Mouse (Mus musculus): Measurements from ENCODE around the gene Pdcd1lg2. TPM values are rescaled to one million over a fixed set of nuclear protein-coding genes. Genes with fewer than 3 reads are reported as not detected.

Gene Pdcd1lg2
- polyA plus RNA-seq, 1 experiment, result not detected

DNA sequence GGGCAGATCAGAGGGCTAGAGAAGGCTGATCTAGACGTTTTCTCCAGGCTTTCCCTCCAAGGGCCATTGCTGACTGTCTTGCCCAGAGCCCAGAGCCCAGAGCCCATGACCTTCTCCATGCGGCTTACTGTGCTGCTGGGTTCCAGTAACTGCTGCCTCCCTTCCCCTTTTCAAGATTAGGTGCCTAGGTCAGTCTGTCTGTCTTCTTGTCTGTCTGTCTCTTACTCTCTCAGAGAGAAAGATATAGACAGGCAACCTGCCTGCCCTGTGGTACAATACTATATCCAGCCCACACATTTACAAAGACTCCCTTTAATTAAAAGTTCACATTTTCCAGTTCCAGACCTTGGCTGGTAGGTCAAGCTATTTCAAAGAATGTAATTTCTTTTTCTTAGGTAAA lies 64.1 kb downstream of the Pdcd1lg2 start:
- Histone ChIP-seq H3K4me2 (ENCODE audit: low read depth) (no peak overlapping the region), H3K27me3 (ENCODE audit: control insufficient read depth, insufficient read depth, insufficient read length) (peaks cover 22% of the 10 kb centered on the region), H3ac (ENCODE audit: control insufficient read depth, insufficient read length) (no peak overlapping the region), H3K79me2 (ENCODE audit: control insufficient read depth, insufficient read depth) (no peaks in the 10 kb centered on the region), H3K4me3 (no peak overlapping the region), H3K36me3 (ENCODE audit: control insufficient read depth, insufficient read depth) (no peaks in the 10 kb centered on the region)
- TF ChIP-seq REST (IDR thresholded peaks at IDR 0.05; ENCODE audit: insufficient read depth, insufficient read length) (no peak), MYOG (IDR thresholded peaks at IDR 0.05; ENCODE audit: control insufficient read depth in 1 of 3, insufficient read depth in 1 of 3, insufficient read length in 2 of 3, low read depth in 2 of 3) (no peak), MAX (IDR thresholded peaks at IDR 0.05; ENCODE audit: low read depth) (no peak), CEBPB (IDR thresholded peaks at IDR 0.05; ENCODE audit: insufficient read depth, poor library complexity, severe bottlenecking) (no peak), USF1 (IDR thresholded peaks at IDR 0.05; ENCODE audit: low read depth) (no peak), TCF3 (IDR thresholded peaks at IDR 0.05; ENCODE audit: insufficient read length, low read depth) (no peak), SRF (IDR thresholded peaks at IDR 0.05; ENCODE audit: control insufficient read depth, insufficient read length, low read depth) (no peak), MYOD1 (IDR thresholded peaks at IDR 0.05; ENCODE audit: control insufficient read depth in 1 of 3, insufficient read length in 2 of 3, low read depth in 2 of 3) (no peak), POLR2A (IDR thresholded peaks at IDR 0.05; ENCODE audit: insufficient read length, low read depth) (no peak), TCF12 (IDR thresholded peaks at IDR 0.05; ENCODE audit: insufficient read depth, poor library complexity, severe bottlenecking) (no peak), POLR2AphosphoS2 (IDR thresholded peaks at IDR 0.05; ENCODE audit: insufficient read length, low read depth) (no peak), E2F4 (IDR thresholded peaks at IDR 0.05; ENCODE audit: insufficient read depth) (no peak)

- Histone ChIP-seq H3K27me3 (ENCODE audit: control insufficient read depth, insufficient read depth, insufficient read length) (peaks cover 22% of the 10 kb centered on the region), H3ac (ENCODE audit: control insufficient read depth, insufficient read length) (no peak overlapping the region), H3K4me2 (ENCODE audit: low read depth) (no peak overlapping the region), H3K79me2 (ENCODE audit: control insufficient read depth, insufficient read depth) (no peaks in the 10 kb centered on the region), H3K36me3 (ENCODE audit: control insufficient read depth, insufficient read depth) (no peaks in the 10 kb centered on the region), H3K4me3 (no peak overlapping the region)
- TF ChIP-seq USF1 (IDR thresholded peaks at IDR 0.05; ENCODE audit: low read depth) (no peak), TCF3 (IDR thresholded peaks at IDR 0.05; ENCODE audit: insufficient read length, low read depth) (no peak), E2F4 (IDR thresholded peaks at IDR 0.05; ENCODE audit: insufficient read depth) (no peak), TCF12 (IDR thresholded peaks at IDR 0.05; ENCODE audit: insufficient read depth, poor library complexity, severe bottlenecking) (no peak), MYOD1 (IDR thresholded peaks at IDR 0.05; ENCODE audit: control insufficient read depth in 1 of 3, insufficient read length in 2 of 3, low read depth in 2 of 3) (no peak), SRF (IDR thresholded peaks at IDR 0.05; ENCODE audit: control insufficient read depth, insufficient read length, low read depth) (no peak), REST (IDR thresholded peaks at IDR 0.05; ENCODE audit: insufficient read depth, insufficient read length) (no peak), MAX (IDR thresholded peaks at IDR 0.05; ENCODE audit: low read depth) (no peak), POLR2A (IDR thresholded peaks at IDR 0.05; ENCODE audit: insufficient read length, low read depth) (no peak), POLR2AphosphoS2 (IDR thresholded peaks at IDR 0.05; ENCODE audit: insufficient read length, low read depth) (no peak)
Observed at GRCm38 (mm10) chr19:29475210-29475620, 64.5 kb downstream of the Pdcd1lg2 start.

- Histone ChIP-seq H3K4me2 (ENCODE audit: low read depth) (no peak overlapping the region), H3K4me3 (no peak overlapping the region), H3K36me3 (ENCODE audit: control insufficient read depth, insufficient read depth) (no peaks in the 10 kb centered on the region), H3ac (ENCODE audit: control insufficient read depth, insufficient read length) (no peak overlapping the region), H3K27me3 (ENCODE audit: control insufficient read depth, insufficient read depth, insufficient read length) (peaks cover 21% of the 10 kb centered on the region), H3K79me2 (ENCODE audit: control insufficient read depth, insufficient read depth) (no peaks in the 10 kb centered on the region)
- TF ChIP-seq MYOD1 (IDR thresholded peaks at IDR 0.05; ENCODE audit: control insufficient read depth in 1 of 3, insufficient read length in 2 of 3, low read depth in 2 of 3) (no peak), SRF (IDR thresholded peaks at IDR 0.05; ENCODE audit: control insufficient read depth, insufficient read length, low read depth) (no peak), E2F4 (IDR thresholded peaks at IDR 0.05; ENCODE audit: insufficient read depth) (no peak), MYOG (IDR thresholded peaks at IDR 0.05; ENCODE audit: control insufficient read depth in 1 of 3, insufficient read depth in 1 of 3, insufficient read length in 2 of 3, low read depth in 2 of 3) (no peak), USF1 (IDR thresholded peaks at IDR 0.05; ENCODE audit: low read depth) (no peak), POLR2AphosphoS2 (IDR thresholded peaks at IDR 0.05; ENCODE audit: insufficient read length, low read depth) (no peak), MAX (IDR thresholded peaks at IDR 0.05; ENCODE audit: low read depth) (no peak), TCF3 (IDR thresholded peaks at IDR 0.05; ENCODE audit: insufficient read length, low read depth) (no peak), TCF12 (IDR thresholded peaks at IDR 0.05; ENCODE audit: insufficient read depth, poor library complexity, severe bottlenecking) (no peak), CEBPB (IDR thresholded peaks at IDR 0.05; ENCODE audit: insufficient read depth, poor library complexity, severe bottlenecking) (no peak), REST (IDR thresholded peaks at IDR 0.05; ENCODE audit: insufficient read depth, insufficient read length) (no peak), POLR2A (IDR thresholded peaks at IDR 0.05; ENCODE audit: insufficient read length, low read depth) (no peak)
Observed at GRCm38 (mm10) chr19:29478598-29478997, 67.9 kb downstream of the Pdcd1lg2 start.

GRCm38 (mm10) chr19:29481578-29481977 lies 70.9 kb downstream of the Pdcd1lg2 start:
- TF ChIP-seq USF1 (IDR thresholded peaks at IDR 0.05; ENCODE audit: low read depth), result no peak
- no peak for TF ChIP-seq MYOD1 (IDR thresholded peaks at IDR 0.05; ENCODE audit: control insufficient read depth in 1 of 3, insufficient read length in 2 of 3, low read depth in 2 of 3)
- TF ChIP-seq E2F4 (IDR thresholded peaks at IDR 0.05; ENCODE audit: insufficient read depth), result no peak
- no peak for TF ChIP-seq CEBPB (IDR thresholded peaks at IDR 0.05; ENCODE audit: insufficient read depth, poor library complexity, severe bottlenecking)
- no peak for TF ChIP-seq MYOG (IDR thresholded peaks at IDR 0.05; ENCODE audit: control insufficient read depth in 1 of 3, insufficient read depth in 1 of 3, insufficient read length in 2 of 3, low read depth in 2 of 3)
- no peak for TF ChIP-seq REST (IDR thresholded peaks at IDR 0.05; ENCODE audit: insufficient read depth, insufficient read length)
- H3K4me2 ChIP-seq (ENCODE audit: low read depth), result no peak overlapping the region
- H3K36me3 ChIP-seq (ENCODE audit: control insufficient read depth, insufficient read depth), result no peaks in the 10 kb centered on the region
- H3ac ChIP-seq (ENCODE audit: control insufficient read depth, insufficient read length), result no peak overlapping the region
- H3K4me3 ChIP-seq, result no peak overlapping the region
- no peaks in the 10 kb centered on the region for H3K79me2 ChIP-seq (ENCODE audit: control insufficient read depth, insufficient read depth)
- H3K27me3 ChIP-seq (ENCODE audit: control insufficient read depth, insufficient read depth, insufficient read length), result peaks cover 4% of the 10 kb centered on the region

DNA sequence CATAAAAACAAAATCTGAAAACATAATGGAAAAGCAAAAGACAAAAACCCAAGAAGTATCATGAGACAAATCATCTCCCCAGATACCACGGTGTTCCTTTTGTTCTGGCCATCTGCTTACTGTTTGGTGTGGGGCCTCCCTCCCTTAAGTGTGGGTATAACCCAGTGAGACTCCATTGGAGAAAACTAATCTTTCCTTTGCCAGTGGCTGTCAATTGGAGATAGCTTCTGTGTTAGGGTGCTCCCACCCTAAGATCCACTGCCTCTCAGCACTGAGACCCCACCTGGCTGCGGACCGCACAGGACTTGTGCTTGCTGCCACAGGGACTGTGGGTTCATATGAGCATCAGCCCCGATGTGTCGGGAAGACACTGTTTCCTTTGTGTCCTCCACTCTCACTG lies 71.4 kb downstream of the Pdcd1lg2 start:
- H3K4me3 ChIP-seq, result no peak overlapping the region
- H3K79me2 ChIP-seq (ENCODE audit: control insufficient read depth, insufficient read depth), result no peaks in the 10 kb centered on the region
- no peak for TF ChIP-seq TCF3 (IDR thresholded peaks at IDR 0.05; ENCODE audit: insufficient read length, low read depth)
- no peak for TF ChIP-seq USF1 (IDR thresholded peaks at IDR 0.05; ENCODE audit: low read depth)
- TF ChIP-seq E2F4 (IDR thresholded peaks at IDR 0.05; ENCODE audit: insufficient read depth), result no peak
- H3K36me3 ChIP-seq (ENCODE audit: control insufficient read depth, insufficient read depth), result no peaks in the 10 kb centered on the region
- no peak overlapping the region for H3K4me2 ChIP-seq (ENCODE audit: low read depth)
- H3K27me3 ChIP-seq (ENCODE audit: control insufficient read depth, insufficient read depth, insufficient read length), result peaks cover 4% of the 10 kb centered on the region
- no peak overlapping the region for H3ac ChIP-seq (ENCODE audit: control insufficient read depth, insufficient read length)
